Mouse (Mus musculus): ENCODE measurements around the gene Kcnh1.

DNA sequence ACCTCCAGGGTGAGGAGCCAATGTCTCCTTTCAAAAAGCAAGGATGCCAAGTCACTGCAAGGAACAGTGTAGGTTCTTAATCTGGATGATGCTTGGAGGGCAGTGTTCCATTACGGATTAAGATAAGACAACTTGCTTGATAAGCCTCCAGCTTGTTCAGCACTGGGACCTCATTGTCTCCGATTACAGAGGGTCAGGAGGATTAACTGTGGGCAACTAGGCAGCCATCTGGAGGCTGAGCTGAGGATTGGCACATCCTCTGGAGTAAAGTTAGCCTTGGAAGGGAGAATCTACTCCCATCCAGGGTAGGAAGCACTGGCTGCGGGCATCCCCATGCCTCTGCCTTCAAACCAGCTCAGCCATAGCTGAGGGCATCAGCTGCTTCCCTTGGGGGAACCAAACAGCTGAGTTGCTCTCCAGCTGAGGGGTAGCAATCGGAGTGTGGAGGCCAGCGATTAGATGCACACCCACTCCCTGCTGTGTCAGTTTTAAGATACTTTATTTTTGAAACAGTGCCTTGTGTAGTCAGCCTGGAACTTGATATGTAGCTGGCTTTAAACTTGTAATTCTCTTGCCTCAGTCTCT is 87.3 kb downstream of the Kcnh1 start:
- TF ChIP-seq CTCF (IDR thresholded peaks at IDR 0.05; ENCODE audit: control insufficient read depth, insufficient read depth, insufficient replicate concordance, low read depth, low read length) (no peak), POLR2A (IDR thresholded peaks at IDR 0.05; ENCODE audit: control insufficient read depth, low read depth, low read length) (no peak)

Data from testis, adult 2 months (tissue).